Mouse (Mus musculus): Measurements from ENCODE around the gene Naaladl1. TPM values are rescaled to one million over a fixed set of nuclear protein-coding genes. Genes with fewer than 3 reads are reported as not detected.

The Naaladl1 gene
- not detected for total RNA-seq (2021)
- long read RNA-seq, experiment 1 = 0 reads
- long read RNA-seq, experiment 2 = 0 reads

- DNase-seq = no peak
- intact Hi-C loops (cut with DNase I) = no loop called here
These were observed at the start of gene Naaladl1 for GRCm38 (mm10) chr19:6105586-6105985. Naaladl1 (plus strand) TSS chr19:6105782.

DNA sequence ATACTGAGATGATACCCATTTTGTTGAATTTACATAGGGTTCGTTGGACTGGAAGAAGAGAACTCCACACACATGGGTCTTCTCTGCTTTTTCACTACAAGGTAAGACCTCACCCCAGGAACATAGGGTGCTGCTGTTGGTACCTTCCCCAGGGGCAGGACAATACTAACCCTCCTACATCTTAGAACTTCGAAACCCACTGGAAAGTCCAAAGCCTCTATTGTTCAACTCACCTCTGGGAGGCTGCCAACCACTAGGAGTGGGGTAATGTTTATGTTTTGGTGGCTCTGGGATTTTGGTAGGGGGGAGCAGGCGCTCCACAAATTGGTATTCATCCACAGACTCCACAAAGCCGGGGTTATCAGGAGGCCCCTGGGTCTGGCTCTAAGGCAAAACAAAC lies 48.9 kb upstream of the Naaladl1 start:
- intact Hi-C loops (cut with DNase I) = no loop called here
- no peak for DNase-seq

- intact Hi-C loops (cut with DNase I) = no loop called here
- DNase-seq = peak; percentile 98
These were observed 48.1 kb upstream of the Naaladl1 start, which contains the start of the genes Mrpl49 and Fau for GRCm38 (mm10) chr19:6057313-6058096. Mrpl49 (minus strand) TSS chr19:6057785. Fau (plus strand) TSS chr19:6057844.

DNA sequence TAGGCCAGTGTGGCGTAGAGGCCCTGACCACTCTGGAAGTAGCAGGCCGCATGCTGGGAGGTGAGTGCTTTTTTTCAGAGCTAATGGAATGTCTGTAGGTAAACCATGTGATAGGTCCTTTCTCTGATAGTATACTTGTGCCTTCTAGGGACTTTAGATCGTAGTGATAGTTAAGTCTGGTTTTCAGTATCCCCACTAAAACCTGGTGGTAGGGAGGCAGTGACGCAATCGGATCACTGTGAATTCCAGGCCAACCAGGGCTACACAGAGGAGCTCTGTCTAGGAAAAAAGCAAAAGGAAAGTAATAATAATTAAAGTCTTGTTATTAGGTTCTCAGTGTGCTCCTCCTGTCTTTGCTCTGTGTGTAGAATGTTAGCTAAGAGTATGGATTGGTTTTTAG lies 47.1 kb upstream of the Naaladl1 start:
- no peak for DNase-seq
- intact Hi-C loops (cut with DNase I) = no loop called here

GRCm38 (mm10) chr19:6058966-6059365 lies 46.6 kb upstream of the Naaladl1 start:
- DNase-seq = no peak
- intact Hi-C loops (cut with DNase I) = loop anchor here (1.0 kb wide), 1 partner anchor 25 kb away; the partner anchor contains the start of genes Cdca5 and Zfpl1

- intact Hi-C loops (cut with DNase I) = no loop called here
- peak; percentile 88 to 90 for DNase-seq
These were observed 44.5 kb upstream of the Naaladl1 start, which contains the start of gene Znhit2 for GRCm38 (mm10) chr19:6061021-6061533. Znhit2 (plus strand) TSS chr19:6061192.

- no peak for DNase-seq
- intact Hi-C loops (cut with DNase I) = no loop called here
These were observed 43.8 kb upstream of the Naaladl1 start for GRCm38 (mm10) chr19:6061641-6062302.

- no peak for DNase-seq
- intact Hi-C loops (cut with DNase I) = no loop called here
These were observed 43.2 kb upstream of the Naaladl1 start for GRCm38 (mm10) chr19:6062418-6062817.

DNA sequence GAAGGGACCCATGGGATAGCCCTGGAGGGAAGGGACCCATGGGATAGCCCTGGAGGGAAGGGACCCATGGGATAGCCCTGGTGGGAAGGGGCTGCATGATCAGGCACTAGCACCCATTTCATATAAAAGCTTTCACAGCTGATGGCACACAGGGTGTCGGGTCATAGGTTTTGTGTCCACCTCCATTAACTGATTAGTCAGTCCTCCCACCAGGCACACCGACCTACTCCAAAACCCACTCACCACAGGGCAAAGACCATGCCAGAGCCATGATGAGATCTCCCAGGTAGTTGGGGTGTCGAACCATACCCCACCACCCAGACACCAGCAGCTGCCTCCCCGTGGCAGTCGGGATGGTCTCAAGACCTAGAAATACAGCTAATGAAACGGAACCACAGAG lies 42.5 kb upstream of the Naaladl1 start:
- intact Hi-C loops (cut with DNase I) = no loop called here
- DNase-seq = no peak

GRCm38 (mm10) chr19:6066571-6066970 lies 39.0 kb upstream of the Naaladl1 start:
- intact Hi-C loops (cut with DNase I) = no loop called here
- no peak for DNase-seq

GRCm38 (mm10) chr19:6067011-6067723 lies 38.4 kb upstream of the Naaladl1 start:
- intact Hi-C loops (cut with DNase I) = no loop called here
- DNase-seq = peak; percentile 63

GRCm38 (mm10) chr19:6067724-6068415 lies 37.7 kb upstream of the Naaladl1 start, which contains the start of gene Tm7sf2:
Tm7sf2 (minus strand) TSS chr19:6068373.
- peak; percentile 83 to 87 for DNase-seq
- intact Hi-C loops (cut with DNase I) = no loop called here

DNA sequence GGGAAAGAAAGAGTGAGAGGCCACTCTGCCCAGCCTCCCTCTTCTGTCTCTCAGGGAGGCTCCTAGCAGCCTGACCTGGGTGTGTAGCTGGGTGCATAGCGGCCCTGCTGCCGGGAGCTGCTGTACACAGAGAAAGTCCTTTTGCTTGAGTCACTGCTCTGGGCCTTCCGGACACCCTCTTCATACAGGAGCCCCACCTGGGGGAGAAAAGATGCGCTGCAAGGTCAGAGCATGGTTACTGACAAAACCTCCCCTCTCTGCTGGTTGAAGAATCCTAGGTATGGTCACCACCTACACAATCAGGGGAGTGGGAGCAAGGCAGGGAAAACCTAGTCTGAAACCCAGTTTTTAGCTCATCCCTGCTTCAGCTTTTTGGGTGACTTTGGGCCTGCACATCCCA lies 36.6 kb upstream of the Naaladl1 start:
- no peak for DNase-seq
- intact Hi-C loops (cut with DNase I) = no loop called here

GRCm38 (mm10) chr19:6069851-6070250 lies 35.7 kb upstream of the Naaladl1 start:
- intact Hi-C loops (cut with DNase I) = no loop called here
- DNase-seq = no peak

GRCm38 (mm10) chr19:6070571-6071250 lies 34.9 kb upstream of the Naaladl1 start:
- no peak for DNase-seq
- intact Hi-C loops (cut with DNase I) = no loop called here

DNA sequence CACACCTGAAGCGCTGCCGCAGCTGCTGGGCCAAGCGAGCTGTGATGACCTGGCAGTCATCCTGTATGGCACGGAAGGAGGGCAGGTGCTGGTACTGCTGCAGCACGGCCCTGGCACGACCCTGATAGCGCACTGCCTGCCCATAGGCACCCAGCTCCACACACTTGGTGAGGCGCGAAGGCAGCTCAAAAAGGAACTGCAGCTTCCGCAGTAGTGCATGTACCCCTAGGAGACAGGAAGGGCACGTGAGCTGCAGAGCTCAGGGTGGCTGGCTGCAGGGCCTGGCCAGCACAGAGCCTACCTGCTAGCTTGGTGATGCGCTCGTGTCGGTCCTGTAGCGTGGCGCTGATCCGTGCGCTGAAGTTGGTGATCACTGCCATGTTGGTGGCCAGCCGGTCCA lies 34.3 kb upstream of the Naaladl1 start:
- intact Hi-C loops (cut with DNase I) = no loop called here
- no peak for DNase-seq

- DNase-seq = no peak
- intact Hi-C loops (cut with DNase I) = no loop called here
These were observed 31.7 kb upstream of the Naaladl1 start for GRCm38 (mm10) chr19:6073889-6074288.

GRCm38 (mm10) chr19:6076564-6077393 lies 28.8 kb upstream of the Naaladl1 start, which contains the start of gene Vps51:
Vps51 (minus strand) TSS chr19:6077231.
- DNase-seq = peak; percentile 70 to 81
- intact Hi-C loops (cut with DNase I) = no loop called here

All from gastrocnemius, postnatal 36 days (tissue).